Mouse (Mus musculus) limb, embryonic 11.5 days (tissue): ENCODE data around the gene Gpx2. TPM values are rescaled to one million over a fixed set of nuclear protein-coding genes. Genes with fewer than 3 reads are reported as not detected.

Source experiments
- ATAC-seq: fragments of 200-750 bp; cut with Nextera tagmentation; 2 replicates; pipeline ENCODE4 v1.8.0; 2017; ENCODE audit warnings: low read depth; ENCODE audit not compliant: insufficient number of reproducible peaks, low FRiP score, low TSS enrichment
- DNase-seq: peaks from one replicate; pipeline ENCODE4 v3.0.0-alpha.2; 2015; ENCODE audit warnings: low spot score
- H3K27ac ChIP-seq: fragments of 300-500 bp; sonication (generic); replicated peaks from 2 replicates; pipeline ENCODE4 v1.5.1; 2014; ENCODE audit warnings: low read depth, mild to moderate bottlenecking, low read length
- H3K27me3 ChIP-seq: fragments of 300-500 bp; sonication (generic); 2 replicates; pipeline ENCODE4 v1.6.1; 2014; ENCODE audit warnings: mild to moderate bottlenecking, low read length, mixed read lengths; ENCODE audit not compliant: control insufficient read depth, insufficient read depth
- H3K36me3 ChIP-seq: fragments of 300-500 bp; sonication (generic); 2 replicates; pipeline ENCODE4 v1.6.1; 2014; ENCODE audit warnings: mild to moderate bottlenecking, low read length, moderate library complexity, mixed read lengths; ENCODE audit not compliant: control insufficient read depth, insufficient read depth
- H3K4me1 ChIP-seq: fragments of 300-500 bp; sonication (generic); 2 replicates; pipeline ENCODE4 v1.6.1; 2014; ENCODE audit warnings: low read length, mixed read lengths; ENCODE audit not compliant: control insufficient read depth, insufficient read depth
- H3K4me2 ChIP-seq: fragments of 300-500 bp; sonication (generic); 2 replicates; pipeline ENCODE4 v1.6.1; 2014; ENCODE audit warnings: low read depth, mild to moderate bottlenecking, moderate library complexity; ENCODE audit not compliant: severe bottlenecking
- H3K4me3 ChIP-seq: fragments of 300-500 bp; sonication (generic); 2 replicates; pipeline ENCODE4 v1.5.1; 2014; ENCODE audit warnings: low read depth, low read length
- H3K9ac ChIP-seq: fragments of 300-500 bp; sonication (generic); 2 replicates; pipeline ENCODE4 v1.6.1; 2014; ENCODE audit warnings: mild to moderate bottlenecking, low read length
- H3K9me3 ChIP-seq: fragments of 300-500 bp; sonication (generic); 2 replicates; pipeline ENCODE4 v1.6.1; 2016; ENCODE audit warnings: low read length; ENCODE audit not compliant: control insufficient read depth
- WGBS: fragments of 180-500 bp; shearing (Covaris S2); extraction: QIAGEN DNeasy Blood & Tissue Kit; methylation state at CpG from one replicate; pipeline ENCODE4 v1.1.7; 2014; 5-methylcytosine and 5-hydroxymethylcytosine counted together
- polyA plus RNA-seq: library from polyadenylated mRNA; unstranded; fragments of >200 nt; fragmentation: Nextera tagmentation; extraction: Ambion mirVana; gene quantifications from 2 replicates; pipeline ENCODE4 v1.2.1, GENCODE M21; 2014

Gpx2 gene
- 5.2 and 6.3 TPM in 2 replicates for polyA plus RNA-seq

DNA sequence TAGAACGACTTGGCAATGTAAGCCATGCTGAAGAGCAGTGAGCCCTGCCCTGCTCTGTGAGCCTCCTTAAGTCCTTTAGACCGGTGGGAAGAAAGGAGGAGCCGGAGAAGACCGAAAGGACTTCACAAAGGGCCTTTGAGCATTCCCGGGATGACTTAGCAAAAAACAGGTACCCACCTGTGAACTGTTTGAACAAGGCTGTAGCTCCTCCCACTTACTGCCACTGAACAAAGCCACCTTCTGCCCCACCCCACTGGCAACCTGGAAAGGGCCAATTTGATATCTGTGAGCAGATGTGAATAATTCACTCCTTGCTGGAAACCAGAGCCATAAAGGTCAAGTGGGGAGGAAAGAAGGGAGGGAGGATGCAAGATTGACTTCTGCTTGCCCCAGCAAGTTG, at the start of gene Gpx2:
Gpx2 (minus strand) TSS at position 205 of the 400 bp plus-strand sequence.
- H3K4me1 ChIP-seq: no peaks in the 10 kb centered on the region
- H3K27ac ChIP-seq: no peak within 1 kb of the TSS
- no peak within 1 kb of the TSS for H3K4me3 ChIP-seq
- 78% methylated on average over 5 of the region's 5 CpGs for WGBS
- ATAC-seq (no peak), DNase-seq (no peak)
- no peaks in the 10 kb centered on the region for H3K9me3 ChIP-seq
- no peaks in the 10 kb centered on the region for H3K27me3 ChIP-seq
- H3K36me3 ChIP-seq: no peaks in the 10 kb centered on the region
- no peak within 1 kb of the TSS for H3K9ac ChIP-seq
- H3K4me2 ChIP-seq: no peak within 1 kb of the TSS

DNA sequence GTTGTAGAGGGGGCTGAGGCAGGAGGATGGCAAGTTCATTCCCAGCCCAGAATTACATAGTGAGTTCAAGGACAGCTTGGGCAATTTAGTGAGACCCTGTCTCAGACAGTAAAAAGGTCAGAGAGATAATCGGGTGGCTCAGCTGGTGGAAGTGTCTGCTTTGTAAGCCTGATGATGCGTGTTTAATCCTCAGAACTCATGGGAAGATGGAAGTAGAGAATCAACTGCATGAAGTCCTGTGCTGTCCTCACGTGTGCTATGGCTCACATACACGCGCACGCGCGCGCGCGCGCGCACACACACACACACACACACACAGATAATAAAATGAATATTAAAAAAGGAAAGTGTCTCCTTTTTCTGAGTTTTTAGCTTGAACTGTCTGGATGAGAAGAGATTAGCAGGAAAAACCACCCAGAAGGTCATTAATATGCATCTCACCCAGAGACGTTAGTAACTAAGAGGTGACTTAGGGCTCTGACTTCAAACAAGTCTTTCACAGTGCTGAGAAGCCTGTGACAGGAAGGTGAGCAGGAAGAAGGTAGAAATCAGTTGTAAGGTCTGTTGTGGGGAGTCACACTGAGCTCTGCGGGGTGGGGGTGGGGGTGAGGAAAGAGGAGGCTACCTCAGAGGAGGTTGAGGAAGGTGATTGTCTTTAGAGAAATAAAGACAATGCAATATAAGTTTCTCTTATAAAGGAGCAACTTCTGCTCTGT, 49.1 kb upstream of the Gpx2 start:
- H3K36me3 ChIP-seq: no peaks in the 10 kb centered on the region
- no peak overlapping the region for H3K9ac ChIP-seq
- DNase-seq (no peak), ATAC-seq (no peak)
- 86% methylated on average over 15 of the region's 15 CpGs for WGBS
- H3K27ac ChIP-seq: no peak overlapping the region
- no peak overlapping the region for H3K4me3 ChIP-seq
- no peak overlapping the region for H3K4me2 ChIP-seq
- H3K9me3 ChIP-seq: no peaks in the 10 kb centered on the region
- H3K4me1 ChIP-seq: no peaks in the 10 kb centered on the region
- H3K27me3 ChIP-seq: no peaks in the 10 kb centered on the region

DNA sequence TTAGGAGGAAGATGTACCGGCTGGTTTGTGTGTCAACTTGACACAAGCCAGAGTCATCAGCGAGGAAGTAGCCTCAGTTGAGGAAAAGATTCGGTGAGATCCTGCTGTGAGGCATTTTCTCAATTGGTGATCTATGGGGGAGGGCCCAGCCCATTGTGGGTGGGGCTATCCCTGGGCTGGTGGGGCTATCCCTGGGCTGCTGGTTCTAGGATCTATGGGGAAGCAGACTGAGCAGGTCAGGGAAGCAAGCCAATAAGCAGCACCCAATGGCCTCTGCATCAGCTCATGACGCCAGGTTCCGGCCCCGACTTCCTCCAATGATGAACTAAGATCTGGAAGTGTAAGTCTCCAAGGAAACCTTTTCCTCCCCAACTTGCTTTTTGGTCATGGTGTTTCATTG, 44.7 kb upstream of the Gpx2 start:
- DNase-seq (no peak), ATAC-seq (no peak)
- peaks cover 5% of the 10 kb centered on the region; the same call in 1 of the 2 replicates for H3K4me1 ChIP-seq
- no peaks in the 10 kb centered on the region for H3K9me3 ChIP-seq
- H3K36me3 ChIP-seq: no peaks in the 10 kb centered on the region
- no peak overlapping the region for H3K4me2 ChIP-seq
- H3K27ac ChIP-seq: no peak overlapping the region
- no peak overlapping the region for H3K9ac ChIP-seq
- no peaks in the 10 kb centered on the region for H3K27me3 ChIP-seq
- no peak overlapping the region for H3K4me3 ChIP-seq
- WGBS: 73% methylated on average over 6 of the region's 6 CpGs

DNA sequence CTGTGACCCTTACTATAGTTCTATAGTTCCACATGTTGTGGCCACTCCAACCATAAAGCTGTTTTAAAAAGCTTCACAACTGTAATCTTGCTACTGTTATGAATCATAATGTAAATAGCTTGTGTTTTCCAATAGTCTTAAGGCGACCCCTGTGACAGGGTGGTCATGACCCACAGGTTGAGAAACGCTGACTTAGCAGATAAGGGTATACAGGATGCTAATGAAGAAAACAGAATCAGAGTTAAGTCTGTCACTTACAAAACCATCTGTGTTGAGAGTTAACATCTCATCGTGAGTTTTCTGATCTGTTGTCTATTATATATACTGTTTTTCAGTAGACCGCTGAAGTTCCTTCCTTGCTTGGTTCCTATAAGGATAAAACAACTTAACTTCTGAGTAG, 43.9 kb upstream of the Gpx2 start:
- WGBS: 95% methylated on average over 4 of the region's 4 CpGs
- DNase-seq (no peak), ATAC-seq (no peak)
- Histone ChIP-seq H3K27me3 (no peaks in the 10 kb centered on the region), H3K4me1 (peaks cover 5% of the 10 kb centered on the region; the same call in 1 of the 2 replicates), H3K27ac (no peak overlapping the region), H3K9me3 (no peaks in the 10 kb centered on the region), H3K4me3 (no peak overlapping the region), H3K4me2 (no peak overlapping the region), H3K9ac (no peak overlapping the region), H3K36me3 (no peaks in the 10 kb centered on the region)

DNA sequence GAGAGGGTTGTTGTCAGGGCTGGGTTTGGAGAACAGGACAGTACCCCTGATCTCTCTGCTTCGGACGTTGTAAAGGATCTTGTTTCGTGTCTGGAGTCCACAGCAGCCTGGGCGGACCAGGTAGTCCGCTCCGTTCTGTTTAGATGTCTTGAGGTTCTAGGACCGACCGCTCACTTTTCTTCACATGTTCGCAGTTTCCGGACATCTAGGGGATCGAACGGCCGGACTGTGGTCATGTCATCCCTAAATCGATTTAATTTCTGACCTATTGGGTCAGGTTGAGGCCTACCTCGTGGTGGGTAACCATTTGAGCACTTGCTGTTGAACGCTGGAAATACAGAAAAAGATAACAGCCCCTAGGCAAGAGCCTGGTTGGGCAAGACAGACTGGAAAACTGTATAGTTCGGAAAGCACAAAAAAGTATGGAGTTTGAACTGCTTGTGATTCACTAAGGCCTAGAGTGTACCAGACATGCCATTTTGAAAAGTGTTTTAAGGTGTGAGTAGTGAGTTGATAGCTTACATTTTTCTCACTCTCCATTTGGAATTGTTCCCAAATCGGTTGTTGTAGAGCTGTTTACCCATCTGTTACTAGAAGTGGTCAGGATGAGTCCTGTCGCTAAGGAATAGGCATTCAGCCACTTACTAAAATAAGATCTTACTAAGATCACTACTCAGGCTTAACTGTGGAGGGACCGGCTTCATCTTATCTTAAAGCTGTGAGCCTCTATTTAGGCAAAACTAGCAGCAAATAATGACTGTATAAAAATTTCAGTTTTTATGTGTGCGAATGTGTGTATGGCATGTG, 42.7 kb upstream of the Gpx2 start:
- Histone ChIP-seq H3K4me1 (peaks cover 5% of the 10 kb centered on the region; the same call in 1 of the 2 replicates), H3K36me3 (no peaks in the 10 kb centered on the region), H3K27ac (no peak overlapping the region), H3K9ac (peak overlapping the region; percentile 68), H3K27me3 (no peaks in the 10 kb centered on the region), H3K9me3 (no peaks in the 10 kb centered on the region), H3K4me2 (peak overlapping the region; percentile 69), H3K4me3 (peak overlapping the region; percentile 48)
- 16% methylated on average over 21 of the region's 21 CpGs for WGBS
- DNase-seq (no peak), ATAC-seq (no peak; the same call in 1 of the 2 replicates)

DNA sequence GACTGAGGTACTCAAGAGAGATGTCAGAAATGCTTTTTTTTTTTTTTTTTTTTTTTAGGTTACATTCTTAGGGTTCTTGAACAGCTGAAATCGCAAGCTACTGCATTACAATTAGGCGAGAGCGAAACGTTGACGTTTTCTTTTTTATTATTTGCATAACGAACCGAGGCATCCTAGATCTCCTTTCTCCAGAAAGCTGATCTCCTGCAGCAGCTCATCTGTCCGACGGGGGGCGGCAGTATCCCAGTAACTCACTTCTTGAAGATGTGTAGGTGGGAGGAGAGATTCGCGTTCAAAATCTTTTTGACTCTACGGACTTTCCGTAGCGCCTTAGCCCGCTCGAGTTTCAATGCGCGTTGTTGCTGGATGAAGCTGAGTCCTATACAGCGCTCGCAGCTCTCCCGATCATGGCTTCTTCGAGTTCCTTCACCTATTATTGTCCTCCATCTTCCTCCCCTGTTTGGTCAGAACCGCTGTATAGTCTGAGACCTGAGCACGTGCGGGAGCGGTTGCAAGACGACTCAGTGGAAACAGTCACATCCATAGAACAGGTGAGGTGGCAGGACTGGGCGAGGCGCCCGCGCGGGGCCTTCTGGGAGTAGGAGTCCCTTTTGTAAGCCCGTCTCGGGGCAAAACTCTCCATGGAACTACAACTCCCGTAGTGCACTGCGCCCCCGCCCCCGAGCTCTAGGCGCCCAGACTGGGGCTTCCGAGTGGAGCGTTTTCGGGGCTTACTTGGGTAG, 41.9 kb upstream of the Gpx2 start:
- under 1% methylated on average over 43 of the region's 43 CpGs for WGBS
- no peak overlapping the region for H3K27ac ChIP-seq
- no peaks in the 10 kb centered on the region for H3K36me3 ChIP-seq
- no peaks in the 10 kb centered on the region for H3K27me3 ChIP-seq
- DNase-seq: peak; percentile 97
- H3K4me2 ChIP-seq: peak overlapping the region; percentile 69
- H3K4me1 ChIP-seq: peaks cover 5% of the 10 kb centered on the region; the same call in 1 of the 2 replicates
- peak overlapping the region; percentile 68 for H3K9ac ChIP-seq
- peak; percentile 98 for ATAC-seq
- no peaks in the 10 kb centered on the region for H3K9me3 ChIP-seq
- peak overlapping the region; percentile 48 for H3K4me3 ChIP-seq

DNA sequence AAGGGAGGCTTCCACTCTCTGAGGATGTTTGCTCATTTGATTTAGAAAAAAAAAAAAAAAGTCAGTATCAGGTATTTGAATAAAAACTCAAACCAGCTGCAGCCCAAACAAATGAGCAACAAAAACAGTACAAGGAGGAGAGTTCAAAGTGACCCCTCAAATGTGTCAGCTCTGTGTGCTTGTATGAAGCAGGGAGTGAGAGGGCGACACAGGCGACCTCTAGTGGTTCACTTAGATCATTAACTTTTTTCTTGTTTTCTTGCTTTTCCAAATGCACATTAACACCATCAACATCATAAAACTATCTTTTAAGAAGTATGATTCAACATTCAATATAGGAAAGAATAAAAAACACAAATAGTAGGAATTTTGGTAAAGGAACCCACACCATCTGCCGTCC, 37.4 kb upstream of the Gpx2 start:
- H3K4me1 ChIP-seq: no peaks in the 10 kb centered on the region
- no peak overlapping the region for H3K9ac ChIP-seq
- no peak overlapping the region for H3K4me3 ChIP-seq
- ATAC-seq (no peak), DNase-seq (peak; percentile 58)
- no peaks in the 10 kb centered on the region for H3K9me3 ChIP-seq
- no peak overlapping the region for H3K4me2 ChIP-seq
- no peaks in the 10 kb centered on the region for H3K27me3 ChIP-seq
- H3K27ac ChIP-seq: no peak overlapping the region
- H3K36me3 ChIP-seq: no peaks in the 10 kb centered on the region
- WGBS: 4% methylated on average over 3 of the region's 3 CpGs

DNA sequence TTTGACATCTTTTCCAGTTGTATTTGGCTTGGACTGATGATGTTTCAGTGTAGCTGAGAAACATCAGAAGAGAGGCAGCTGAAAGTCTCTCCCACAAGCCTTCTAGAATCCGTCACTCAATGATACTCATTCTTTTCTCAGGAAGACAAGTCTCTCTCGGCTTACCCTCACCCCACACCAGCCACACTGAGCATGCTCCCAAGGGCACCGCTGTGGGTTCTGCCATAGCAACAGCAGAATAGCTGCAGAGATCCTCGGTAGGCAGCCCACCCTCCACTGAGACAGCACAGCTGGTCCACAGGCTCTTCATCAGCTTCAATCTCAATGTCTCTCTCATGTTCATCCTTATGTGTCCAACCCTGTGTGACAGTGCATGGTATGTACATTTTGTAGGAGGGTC, 29.9 kb upstream of the Gpx2 start:
- H3K4me2 ChIP-seq: no peak overlapping the region
- H3K27me3 ChIP-seq: peaks cover 20% of the 10 kb centered on the region
- ATAC-seq (no peak), DNase-seq (no peak)
- 78% methylated on average over 4 of the region's 4 CpGs for WGBS
- H3K4me1 ChIP-seq: 0 out of 2 replicates have a peak, but pooled peaks cover 3% of the 10 kb centered on the region
- H3K9me3 ChIP-seq: no peaks in the 10 kb centered on the region
- no peak overlapping the region for H3K4me3 ChIP-seq
- H3K36me3 ChIP-seq: no peaks in the 10 kb centered on the region
- no peak overlapping the region for H3K27ac ChIP-seq
- H3K9ac ChIP-seq: no peak overlapping the region
